In the genomic region with DNA sequence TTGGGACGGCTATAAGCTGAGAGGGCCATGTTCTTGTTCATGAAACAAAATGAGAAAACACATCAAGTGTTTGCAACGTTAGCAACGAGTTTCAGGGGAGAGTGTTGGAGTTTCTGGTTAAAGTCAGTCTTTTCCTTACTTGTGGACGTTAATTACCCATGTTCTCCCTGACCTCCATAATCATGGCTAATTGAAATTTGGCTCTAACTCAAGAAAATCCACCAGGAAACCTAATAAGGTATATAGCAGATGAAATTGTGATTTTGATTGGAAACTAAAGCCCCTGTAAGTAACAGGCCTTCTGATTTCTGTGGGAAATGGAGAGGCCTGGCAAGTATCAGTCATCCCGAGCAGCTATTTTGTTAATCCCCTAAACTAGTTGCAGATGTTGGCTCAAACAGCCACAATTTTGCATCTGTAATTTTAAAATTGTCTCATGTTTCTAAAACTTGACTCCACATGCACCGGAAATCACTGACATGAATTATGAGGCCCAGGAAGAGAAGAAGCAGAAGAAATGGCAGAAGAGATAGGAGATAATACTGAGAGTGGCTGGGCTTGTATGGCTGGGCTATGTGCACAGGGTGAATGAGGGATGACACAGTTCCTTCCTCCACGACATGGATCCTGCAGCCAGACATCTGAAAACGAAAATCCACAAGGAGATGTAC, we compare ENCODE assay signal across 11 mouse cellular contexts.
DNase-seq lines count a peak whose midpoint lies in the region; ATAC-seq and TF ChIP-seq lines count a peak whose summit lies in the region.
"Had no signal": no experiment of that assay in that cellular context is flagged by ENCODE, and none has a peak within 500 bp of the region (broad histone marks: within the 10 kb centered on the region; RNA-seq: fewer than 3 reads in every experiment).

No protein-coding gene starts in this region.

- H3K36me3 ChIP-seq in intestine, embryonic 14.5 days (ENCODE audit: control insufficient read depth, insufficient read depth, low read length), result no peaks in the 10 kb centered on the region
- H3K36me3 ChIP-seq in intestine, embryonic 15.5 days, result no peaks in the 10 kb centered on the region
- H3K36me3 ChIP-seq in liver, postnatal 0 days (replicated peaks; ENCODE audit: insufficient read depth, low read length), result no peaks in the 10 kb centered on the region
- no peaks in the 10 kb centered on the region for H3K36me3 ChIP-seq in midbrain, embryonic 10.5 days
- H3K36me3 ChIP-seq: heart, embryonic 10.5 days had no signal

- H3K9ac ChIP-seq in intestine, embryonic 14.5 days (ENCODE audit: low read length), result no peak overlapping the region
- no peak overlapping the region for H3K9ac ChIP-seq in intestine, embryonic 15.5 days
- no peak overlapping the region for H3K9ac ChIP-seq in liver, postnatal 0 days (replicated peaks)

- WGBS in intestine, embryonic 14.5 days, result 41% methylated on average over 8 of the region's 8 CpGs
- 42% methylated on average over 8 of the region's 8 CpGs for WGBS in intestine, embryonic 15.5 days
- 48% methylated on average over 8 of the region's 8 CpGs for WGBS in liver, postnatal 0 days (ENCODE audit: insufficient replicate concordance)
- 83% methylated on average over 8 of the region's 8 CpGs for WGBS in midbrain, embryonic 10.5 days

- H3K27me3 ChIP-seq in intestine, embryonic 14.5 days (replicated peaks; ENCODE audit: control insufficient read depth, insufficient read depth, low read length), result no peaks in the 10 kb centered on the region
- H3K27me3 ChIP-seq in intestine, embryonic 15.5 days (replicated peaks), result no peaks in the 10 kb centered on the region
- no peaks in the 10 kb centered on the region for H3K27me3 ChIP-seq in liver, postnatal 0 days (ENCODE audit: insufficient read depth, low read length)
- no peaks in the 10 kb centered on the region for H3K27me3 ChIP-seq in midbrain, embryonic 10.5 days (ENCODE audit: low read depth, poor library complexity, severe bottlenecking)

- H3K4me3 ChIP-seq in intestine, embryonic 14.5 days (ENCODE audit: low read depth, low read length), result no peak overlapping the region
- no peak overlapping the region for H3K4me3 ChIP-seq in intestine, embryonic 15.5 days (replicated peaks)
- no peak overlapping the region for H3K4me3 ChIP-seq in liver, postnatal 0 days (ENCODE audit: low read depth, low read length)
- H3K4me3 ChIP-seq in midbrain, embryonic 10.5 days, result no peak overlapping the region
- H3K4me3 ChIP-seq: erythroblast, embryonic 14.5 days; heart, embryonic 10.5 days had no signal

- ATAC-seq in intestine, embryonic 14.5 days (replicated peaks; ENCODE audit: low FRiP score, low TSS enrichment, low read depth), result no peak
- ATAC-seq in intestine, embryonic 15.5 days, result no peak
- ATAC-seq in liver, postnatal 0 days, result peak; percentile 17; the same call in 1 of the 2 replicates
- ATAC-seq in activated CD4-positive, CD25-positive, alpha-beta regulatory T cell, adult 4 months, result no peak

- TF ChIP-seq CTCF in liver, postnatal 0 days (IDR thresholded peaks at IDR 0.05; ENCODE audit: low read depth), result no peak

- no peaks in the 10 kb centered on the region for H3K9me3 ChIP-seq in intestine, embryonic 14.5 days (ENCODE audit: control insufficient read depth, low read length)
- H3K9me3 ChIP-seq in intestine, embryonic 15.5 days, result no peaks in the 10 kb centered on the region
- H3K9me3 ChIP-seq in liver, postnatal 0 days (ENCODE audit: low read length), result no peaks in the 10 kb centered on the region
- H3K9me3 ChIP-seq in midbrain, embryonic 10.5 days (replicated peaks), result no peaks in the 10 kb centered on the region
- H3K9me3 ChIP-seq: heart, embryonic 10.5 days had no signal

- H3K4me2 ChIP-seq in intestine, embryonic 14.5 days (ENCODE audit: low read length), result no peak overlapping the region
- H3K4me2 ChIP-seq in intestine, embryonic 15.5 days (replicated peaks), result no peak overlapping the region
- no peak overlapping the region for H3K4me2 ChIP-seq in liver, postnatal 0 days (ENCODE audit: low read depth, low read length)

- DNase-seq in intestine, embryonic 14.5 days (ENCODE audit: low spot score), result no peak
- peak; percentile 60 for DNase-seq in embryo, embryonic 10.5 days (ENCODE audit: low spot score)
- peak; percentile 33 for DNase-seq in kidney, adult 9 months
- no peak for DNase-seq in liver, postnatal 0 days
- DNase-seq in midbrain, embryonic 10.5 days (ENCODE audit: low spot score), result no peak
- no peak for DNase-seq in right cerebral cortex, postnatal 36 days (ENCODE audit: low spot score in 2 of 2)
- DNase-seq: lung, postnatal 4 days had no signal

- H3K27ac ChIP-seq in intestine, embryonic 14.5 days (ENCODE audit: low read depth), result peak overlapping the region; percentile 66
- H3K27ac ChIP-seq in intestine, embryonic 15.5 days, result no peak overlapping the region
- H3K27ac ChIP-seq in liver, postnatal 0 days (ENCODE audit: low read depth), result no peak overlapping the region
- H3K27ac ChIP-seq in midbrain, embryonic 10.5 days (replicated peaks), result no peak overlapping the region
- H3K27ac ChIP-seq: heart, embryonic 10.5 days had no signal

- no peak for TF ChIP-seq EP300 in liver, postnatal 0 days (IDR thresholded peaks at IDR 0.05; ENCODE audit: low read depth)

- peaks cover 13% of the 10 kb centered on the region; the same call in 1 of the 2 replicates for H3K4me1 ChIP-seq in intestine, embryonic 14.5 days (replicated peaks; ENCODE audit: control insufficient read depth, insufficient read depth, low read length)
- 0 out of 2 replicates have a peak, but pooled peaks cover 6% of the 10 kb centered on the region for H3K4me1 ChIP-seq in intestine, embryonic 15.5 days (replicated peaks)
- H3K4me1 ChIP-seq in liver, postnatal 0 days (ENCODE audit: insufficient read depth), result no peaks in the 10 kb centered on the region
- H3K4me1 ChIP-seq in midbrain, embryonic 10.5 days, result peaks cover 5% of the 10 kb centered on the region
- H3K4me1 ChIP-seq: heart, embryonic 10.5 days had no signal

Comparison
In these comparisons a context has a peak if more than half of its experiments do, and no peak if none do; other contexts are left out.
1. DNase-seq: peak in embryo, embryonic 10.5 days (single experiment) and kidney, adult 9 months (single experiment); none in intestine, embryonic 14.5 days (single experiment), liver, postnatal 0 days (single experiment), midbrain, embryonic 10.5 days (single experiment) and right cerebral cortex, postnatal 36 days (0 of 2).